Mouse (Mus musculus) pancreas, adult 10 weeks (tissue): ENCODE measurements around the gene Tmem115. TPM values are rescaled to one million over a fixed set of nuclear protein-coding genes. Genes with fewer than 3 reads are reported as not detected.

Source experiments
- polyA plus RNA-seq: library from polyadenylated mRNA; stranded (reverse); fragments of 350-450 nt; fragmentation: Illumina TruSeq; extraction: RNeasy Lipid Tissue Mini Kit (QIAGEN cat#74804); gene quantifications from one replicate; pipeline ENCODE4 v1.2.3, GENCODE M21; 2015; ENCODE audit warnings: low read depth, low replicate concordance; ENCODE audit not compliant: insufficient read depth

Tmem115 gene
- 6.5 TPM for polyA plus RNA-seq

GRCm38 (mm10) chr9:107533791-107534407 is at the start of gene Tmem115:
Tmem115 (plus strand) TSS chr9:107533945.

GRCm38 (mm10) chr9:107541474-107542351 is 8.0 kb downstream of the Tmem115 start, which contains the start of the genes Cyb561d2 and Nprl2:
Cyb561d2 (minus strand) TSS chr9:107542193.
Nprl2 (plus strand) TSS chr9:107542226.

GRCm38 (mm10) chr9:107547026-107547425 is 13.3 kb downstream of the Tmem115 start, which contains the start of gene Zmynd10:
Zmynd10 (plus strand) TSS chr9:107547298.

GRCm38 (mm10) chr9:107551117-107551889 is 17.6 kb downstream of the Tmem115 start, which contains the start of gene Rassf1:
Rassf1 (plus strand) TSS chr9:107551555.

GRCm38 (mm10) chr9:107563029-107563581 is 29.4 kb downstream of the Tmem115 start, which contains the start of gene Tusc2:
Tusc2 (plus strand) TSS chr9:107563255.

GRCm38 (mm10) chr9:107567702-107568319 is 34.1 kb downstream of the Tmem115 start, which contains the start of gene Hyal2:
Hyal2 (plus strand) TSS chr9:107567945.

GRCm38 (mm10) chr9:107576357-107577107 is 42.8 kb downstream of the Tmem115 start, which contains the start of gene Hyal1:
Hyal1 (plus strand) TSS chr9:107576927.

GRCm38 (mm10) chr9:107578587-107578986 is 44.8 kb downstream of the Tmem115 start, which contains the start of gene Naa80:
Naa80 (plus strand) TSS chr9:107578887.

GRCm38 (mm10) chr9:107580501-107581317 is 47.0 kb downstream of the Tmem115 start, which contains the start of gene Hyal3:
Hyal3 (plus strand) TSS chr9:107580818.

GRCm38 (mm10) chr9:107586974-107587832 is 53.5 kb downstream of the Tmem115 start, which contains the start of gene Ifrd2:
Ifrd2 (plus strand) TSS chr9:107587642.

Other genes starting within 250 kb of the Tmem115 start
- gene Mapkapk3, start 244.1 kb upstream of the Tmem115 start, polyA plus RNA-seq, result 5.6 TPM
- gene Cish, start 237.9 kb upstream of the Tmem115 start, polyA plus RNA-seq, result 7.9 TPM
- gene Hemk1, start 195.6 kb upstream of the Tmem115 start, polyA plus RNA-seq, result 12.6 TPM
- gene 6430571L13Rik, start 193.3 kb upstream of the Tmem115 start, polyA plus RNA-seq, result not detected
- gene Cacna2d2, start 134.3 kb upstream of the Tmem115 start, polyA plus RNA-seq, result 0.20 TPM
- gene Cyb561d2, start 8.2 kb downstream of the Tmem115 start, polyA plus RNA-seq, result 2.8 TPM
- gene Nprl2, start 8.3 kb downstream of the Tmem115 start, polyA plus RNA-seq, result 5.4 TPM
- not detected for gene Zmynd10, start 13.4 kb downstream of the Tmem115 start, polyA plus RNA-seq
- 10.7 TPM for gene Rassf1, start 17.6 kb downstream of the Tmem115 start, polyA plus RNA-seq
- gene Tusc2, start 29.3 kb downstream of the Tmem115 start, polyA plus RNA-seq, result 11.3 TPM
- gene Hyal2, start 34.0 kb downstream of the Tmem115 start, polyA plus RNA-seq, result 12.1 TPM
- gene Hyal1, start 43.0 kb downstream of the Tmem115 start, polyA plus RNA-seq, result 1.7 TPM
- gene Naa80, start 44.9 kb downstream of the Tmem115 start, polyA plus RNA-seq, result 10.5 TPM
- 0.76 TPM for gene Hyal3, start 46.9 kb downstream of the Tmem115 start, polyA plus RNA-seq
- 23.7 TPM for gene Ifrd2, start 53.7 kb downstream of the Tmem115 start, polyA plus RNA-seq
- 2.8 TPM for gene Sema3b, start 75.3 kb downstream of the Tmem115 start, polyA plus RNA-seq
- gene Gnai2, start 101.4 kb downstream of the Tmem115 start, polyA plus RNA-seq, result 76.6 TPM
- 99.2 TPM for gene Slc38a3, start 135.6 kb downstream of the Tmem115 start, polyA plus RNA-seq
- not detected for gene Gnat1, start 145.8 kb downstream of the Tmem115 start, polyA plus RNA-seq
- 19.9 TPM for gene Sema3f, start 176.5 kb downstream of the Tmem115 start, polyA plus RNA-seq
- 36.6 TPM for gene Rbm5, start 237.1 kb downstream of the Tmem115 start, polyA plus RNA-seq